Mouse (Mus musculus) heart, embryonic 10.5 days (tissue): ENCODE results near the gene Pcnx3. TPM values are rescaled to one million over a fixed set of nuclear protein-coding genes. Genes with fewer than 3 reads are reported as not detected.

ENCODE experiments used
- DNase-seq: peaks from one replicate; pipeline ENCODE4 v3.0.0-alpha.2; 2017; ENCODE audit warnings: low spot score
- H3K27ac ChIP-seq: fragments of 300-500 bp; sonication (generic); 2 replicates; pipeline ENCODE4 v1.5.1; 2016; ENCODE audit warnings: mild to moderate bottlenecking
- H3K27me3 ChIP-seq: fragments of 300-500 bp; sonication (generic); 2 replicates; pipeline ENCODE4 v1.6.1; 2016; ENCODE audit warnings: mild to moderate bottlenecking; ENCODE audit not compliant: poor library complexity, insufficient read depth, severe bottlenecking
- H3K36me3 ChIP-seq: fragments of 300-500 bp; sonication (generic); 2 replicates; pipeline ENCODE4 v1.6.1; 2016; ENCODE audit warnings: mild to moderate bottlenecking, moderate library complexity
- H3K4me1 ChIP-seq: fragments of 300-500 bp; sonication (generic); 2 replicates; pipeline ENCODE4 v1.6.1; 2016; ENCODE audit warnings: mild to moderate bottlenecking
- H3K4me3 ChIP-seq: fragments of 300-500 bp; sonication (generic); 2 replicates; pipeline ENCODE4 v1.5.1; 2016; ENCODE audit warnings: mild to moderate bottlenecking, moderate library complexity
- H3K9me3 ChIP-seq: fragments of 300-500 bp; sonication (generic); 2 replicates; pipeline ENCODE4 v1.6.1; 2016; ENCODE audit warnings: mild to moderate bottlenecking, moderate library complexity
- WGBS: fragments of 180-500 bp; shearing (Covaris S2); methylation state at CpG from one replicate; pipeline ENCODE4 v1.1.7; 2016; 5-methylcytosine and 5-hydroxymethylcytosine counted together
- polyA plus RNA-seq: library from polyadenylated mRNA; unstranded; fragments of >200 nt; fragmentation: Nextera tagmentation; extraction: Ambion mirVana; gene quantifications from 2 replicates; pipeline ENCODE4 v1.2.1, GENCODE M21; 2016

Pcnx3 gene
- 20.1 and 26.3 TPM in 2 replicates for polyA plus RNA-seq

DNA sequence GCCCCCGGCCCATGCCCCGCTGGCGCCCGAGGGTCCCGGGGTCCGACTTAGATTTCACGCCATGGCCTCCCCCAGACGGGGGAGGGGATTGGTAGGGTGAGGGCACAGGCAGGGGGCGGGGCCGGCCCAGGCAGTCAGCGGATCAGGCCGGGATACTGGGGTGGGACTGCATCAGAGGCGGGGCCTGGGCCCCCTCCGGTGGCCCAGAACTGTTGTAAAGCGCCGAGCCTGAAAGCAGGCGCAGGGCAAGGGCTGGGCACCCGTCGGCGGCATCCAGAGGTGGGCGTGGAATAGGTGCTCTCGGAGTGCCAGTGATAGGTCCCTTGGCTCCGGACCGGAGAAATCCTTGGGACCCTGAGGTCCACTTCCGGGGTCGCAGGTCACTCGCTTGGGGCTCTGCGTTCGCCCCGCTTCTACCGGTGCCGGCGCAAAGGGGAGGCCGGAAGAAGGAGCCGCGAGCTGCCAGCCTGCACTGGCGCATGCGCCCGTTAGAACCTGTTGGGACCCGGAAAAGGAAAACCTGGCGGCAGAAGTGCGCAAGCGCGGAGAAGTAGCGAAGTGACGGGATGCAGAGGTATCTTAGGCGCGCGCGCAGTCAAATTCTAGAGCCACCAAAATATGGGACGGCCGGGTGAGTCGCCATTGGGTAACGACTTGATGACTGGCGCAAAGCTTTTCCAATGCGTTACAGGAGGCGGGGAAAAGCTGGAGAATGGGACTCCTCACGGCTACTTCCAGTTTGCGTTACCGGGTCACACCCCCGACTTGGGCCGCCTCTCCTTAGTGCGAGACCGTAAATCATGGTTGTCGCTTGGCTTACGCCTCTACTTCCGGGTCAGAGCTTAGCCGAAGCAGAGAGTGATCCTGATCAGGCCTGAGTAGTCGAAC, at the start of gene Pcnx3, which contains the start of gene Map3k11:
TSS of gene Pcnx3 (minus strand) at position 709 of the 888 bp plus-strand sequence.
TSS of gene Map3k11 (plus strand) at position 543 of the 888 bp plus-strand sequence.
- DNase-seq, result peak; percentile 99
- H3K4me3 ChIP-seq, result peak within 1 kb of the TSS; percentile 96
- peaks cover 68% of the 10 kb centered on the region for H3K36me3 ChIP-seq
- H3K9me3 ChIP-seq, result no peaks in the 10 kb centered on the region
- WGBS, result under 1% methylated on average over 69 of the region's 69 CpGs
- peaks cover 49% of the 10 kb centered on the region for H3K4me1 ChIP-seq
- peak within 1 kb of the TSS; percentile 94 for H3K27ac ChIP-seq
- H3K27me3 ChIP-seq, result no peaks in the 10 kb centered on the region

DNA sequence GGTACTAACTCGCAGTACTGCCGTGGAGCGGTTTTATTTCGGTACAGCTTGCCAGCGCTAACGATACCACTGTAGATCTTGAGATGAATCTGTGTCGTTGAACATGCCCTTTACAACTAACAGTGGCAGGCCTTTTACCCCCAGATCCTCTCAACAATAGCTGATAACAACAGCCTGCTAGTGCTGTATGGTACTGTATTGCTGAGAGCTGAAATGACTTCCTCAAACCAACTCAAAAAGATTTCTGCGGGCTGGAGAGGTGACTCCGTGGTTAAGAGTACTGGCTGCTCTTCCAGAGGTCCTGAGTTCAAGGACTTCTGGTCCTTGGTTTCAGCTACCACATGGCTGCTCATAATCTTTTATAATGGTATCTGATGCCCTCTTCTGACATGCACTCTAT, 45.6 kb upstream of the Pcnx3 start:
- Histone ChIP-seq H3K27me3 (peaks cover 34% of the 10 kb centered on the region), H3K9me3 (no peaks in the 10 kb centered on the region), H3K27ac (no peak overlapping the region), H3K4me3 (no peak overlapping the region), H3K36me3 (peaks cover 8% of the 10 kb centered on the region), H3K4me1 (peaks cover 22% of the 10 kb centered on the region)
- DNase-seq, result no peak
- WGBS, result 81% methylated on average over 9 of the region's 9 CpGs

DNA sequence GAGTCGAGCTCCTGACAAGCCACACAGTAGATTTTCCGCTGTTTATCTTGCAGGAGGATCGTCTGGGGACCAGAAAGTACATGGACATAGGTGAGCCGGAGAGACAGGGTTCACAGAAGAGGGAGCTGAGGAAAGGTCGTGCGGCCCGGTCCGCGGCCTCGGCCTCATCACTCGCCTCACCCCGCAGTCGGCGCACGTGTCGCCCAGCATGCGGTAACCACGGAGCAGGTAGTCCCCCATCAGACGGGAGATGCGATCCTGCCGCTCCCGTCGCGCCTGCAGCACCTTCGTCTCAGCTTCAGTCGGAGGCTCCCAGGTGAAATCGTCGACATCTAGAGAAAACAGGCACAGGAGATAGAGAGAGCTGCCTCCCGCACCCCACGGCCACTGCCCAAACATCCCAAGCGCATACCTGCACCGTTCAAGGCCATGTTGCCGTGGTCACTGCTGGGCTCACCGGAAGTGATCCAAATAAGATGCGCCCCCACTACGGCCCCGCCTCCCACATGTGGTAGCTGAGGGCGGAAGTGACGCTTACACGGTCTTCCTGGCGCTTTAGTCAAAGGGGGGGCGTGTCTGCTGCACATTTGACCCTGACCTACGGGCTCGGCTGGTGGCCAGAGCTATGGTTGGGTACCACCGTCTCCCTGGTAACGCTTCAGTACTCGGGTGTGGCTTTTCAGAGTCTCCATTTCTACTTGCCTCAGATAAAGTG, 42.7 kb upstream of the Pcnx3 start:
- H3K27ac ChIP-seq, result peak overlapping the region; percentile 79
- under 1% methylated on average over 47 of the region's 47 CpGs for WGBS
- no peaks in the 10 kb centered on the region for H3K9me3 ChIP-seq
- H3K4me3 ChIP-seq, result peak overlapping the region; percentile 89
- H3K4me1 ChIP-seq, result peaks cover 48% of the 10 kb centered on the region
- peaks cover 8% of the 10 kb centered on the region for H3K36me3 ChIP-seq
- DNase-seq, result peak; percentile 98
- H3K27me3 ChIP-seq, result peaks cover 14% of the 10 kb centered on the region

DNA sequence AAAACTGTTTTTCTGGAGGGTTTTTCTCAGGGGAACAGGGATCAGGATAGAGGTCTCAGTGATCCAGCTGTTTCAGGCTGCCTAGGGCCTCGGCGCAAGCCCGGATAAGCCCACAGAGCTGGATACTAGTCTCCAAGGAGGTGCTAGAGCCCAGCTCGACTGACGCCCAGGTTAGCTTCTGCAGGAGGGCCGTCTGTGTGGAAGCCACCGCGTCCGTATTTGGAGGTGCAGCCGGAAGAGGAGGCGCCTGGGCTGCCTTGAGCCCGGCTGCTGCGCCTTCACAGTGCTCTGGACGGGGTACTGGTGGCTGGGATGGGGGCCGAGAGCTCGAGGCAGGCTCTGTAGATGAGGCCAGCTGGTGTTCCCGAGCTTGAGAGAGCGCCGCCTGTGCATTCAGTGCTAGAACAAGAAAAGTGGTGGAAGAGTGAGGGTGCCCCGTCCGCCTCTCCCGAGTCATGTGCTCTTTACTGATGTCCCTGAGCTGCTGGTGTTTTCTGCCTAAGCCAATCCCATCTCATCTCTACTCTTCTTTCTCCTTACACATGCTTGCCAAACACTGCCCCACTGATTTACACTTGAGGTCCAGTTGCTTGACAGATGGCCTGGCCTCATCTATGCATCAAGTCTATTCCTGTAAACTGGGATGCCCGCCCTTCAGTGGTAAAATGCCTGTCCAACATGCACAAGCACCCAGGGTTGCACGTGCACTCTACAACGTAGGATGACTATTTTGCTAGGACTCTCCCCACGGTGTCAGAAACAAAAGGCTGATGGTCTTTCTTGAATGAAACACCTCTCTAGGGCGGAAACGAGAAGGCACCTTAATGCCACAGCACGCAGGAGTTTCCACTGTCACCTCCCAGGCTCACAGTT, 41.8 kb upstream of the Pcnx3 start:
- Histone ChIP-seq H3K4me3 (peak overlapping the region; percentile 89), H3K27ac (peak overlapping the region; percentile 79), H3K36me3 (peaks cover 8% of the 10 kb centered on the region), H3K27me3 (0 out of 2 replicates have a peak, but pooled peaks cover 6% of the 10 kb centered on the region), H3K4me1 (peaks cover 55% of the 10 kb centered on the region), H3K9me3 (no peaks in the 10 kb centered on the region)
- WGBS, result 74% methylated on average over 29 of the region's 29 CpGs
- no peak for DNase-seq

DNA sequence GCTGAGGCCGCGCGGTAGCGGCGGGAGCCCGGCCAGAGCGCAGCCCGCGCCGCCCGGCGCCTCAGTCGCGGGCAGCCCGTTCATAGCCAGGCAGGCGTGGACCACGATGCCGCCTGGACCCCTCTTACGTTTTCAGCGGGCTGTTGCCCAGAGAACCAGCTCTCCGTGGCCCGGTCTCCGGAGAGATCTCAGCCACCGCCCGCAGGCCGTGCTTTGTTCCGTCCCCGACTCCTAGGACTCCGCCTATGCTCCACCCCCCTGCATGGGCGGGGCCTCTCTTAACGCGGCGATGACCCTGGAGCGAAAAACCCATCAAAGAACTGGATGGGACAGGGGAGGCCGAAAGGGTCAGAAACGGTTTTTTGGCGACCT, 40.7 kb upstream of the Pcnx3 start, which contains the start of gene Fam89b:
TSS of gene Fam89b (minus strand) at position 210 of the 372 bp plus-strand sequence.
- Histone ChIP-seq H3K4me3 (peak within 1 kb of the TSS; percentile 97), H3K4me1 (peaks cover 66% of the 10 kb centered on the region), H3K27ac (peak within 1 kb of the TSS; percentile 98), H3K9me3 (no peaks in the 10 kb centered on the region), H3K27me3 (no peaks in the 10 kb centered on the region), H3K36me3 (peaks cover 8% of the 10 kb centered on the region)
- under 1% methylated on average over 37 of the region's 37 CpGs for WGBS
- DNase-seq, result peak; percentile 95

DNA sequence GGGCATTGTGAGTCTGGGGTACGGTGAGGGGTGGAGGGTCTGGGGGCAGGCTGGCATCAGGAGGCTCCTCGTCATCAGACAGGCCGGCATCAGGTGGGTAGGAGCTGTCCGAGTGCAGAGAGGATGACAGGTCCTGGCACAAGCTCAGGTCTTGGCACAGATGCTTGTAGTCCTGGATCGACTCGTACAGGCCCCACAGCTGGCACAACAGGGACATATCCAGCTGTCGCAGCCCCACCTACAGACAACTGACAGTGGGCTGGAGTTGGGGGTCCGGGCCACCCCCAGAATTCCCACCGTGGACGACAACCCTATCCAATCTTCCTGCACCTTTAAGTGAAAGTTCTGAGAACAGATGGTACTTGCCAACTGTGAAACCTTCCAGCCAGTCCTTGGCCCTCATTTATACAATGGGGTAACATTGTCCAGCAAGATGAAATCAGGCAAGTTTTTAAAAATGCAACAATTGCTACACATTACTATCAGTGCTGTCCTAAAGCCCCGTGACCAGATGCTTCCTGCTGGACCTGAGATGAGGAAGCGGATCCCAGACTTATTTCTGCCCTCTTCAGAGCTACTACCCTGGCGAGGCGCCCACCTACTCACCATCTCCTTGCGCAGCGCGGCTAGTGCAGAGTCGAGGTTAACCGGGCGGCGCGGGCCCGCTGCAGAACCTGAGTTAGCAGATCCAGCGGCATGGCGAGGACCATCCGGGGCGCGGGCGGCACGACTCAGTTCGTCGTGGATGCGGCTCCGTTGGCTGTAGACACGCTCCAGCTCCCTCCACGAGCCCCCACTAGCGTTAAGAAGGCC, 40.1 kb upstream of the Pcnx3 start:
- peak; percentile 86 for DNase-seq
- H3K4me3 ChIP-seq, result peak overlapping the region; percentile 97
- 13% methylated on average over 37 of the region's 37 CpGs for WGBS

DNA sequence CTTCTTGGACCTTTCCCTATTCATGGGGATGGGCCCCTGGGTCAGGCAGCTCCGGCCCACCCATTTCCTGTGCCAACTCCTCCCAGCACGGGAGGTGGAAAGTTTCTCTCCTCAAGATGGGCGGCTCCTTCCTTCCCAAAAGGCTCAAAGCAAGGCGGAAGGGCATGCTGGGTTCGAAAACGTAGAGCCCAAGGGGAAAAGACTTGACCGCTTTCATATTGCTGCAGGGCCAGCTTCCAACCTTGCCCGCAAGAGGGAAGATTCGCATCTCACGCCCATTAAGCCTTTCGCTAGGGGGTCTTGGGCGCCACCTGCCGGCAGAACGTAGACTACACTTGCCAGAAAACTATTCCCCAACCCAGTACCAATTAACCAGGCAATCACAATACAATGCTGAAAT, 39.0 kb upstream of the Pcnx3 start:
- no peaks in the 10 kb centered on the region for H3K9me3 ChIP-seq
- H3K36me3 ChIP-seq, result peaks cover 24% of the 10 kb centered on the region
- no peaks in the 10 kb centered on the region for H3K27me3 ChIP-seq
- peak; percentile 92 for DNase-seq
- peaks cover 77% of the 10 kb centered on the region for H3K4me1 ChIP-seq
- H3K27ac ChIP-seq, result peak overlapping the region; percentile 91; the same call in 1 of the 2 replicates
- H3K4me3 ChIP-seq, result peak overlapping the region; percentile 97
- WGBS, result 3% methylated on average over 14 of the region's 14 CpGs

More for the DNA sequence above, 40.1 kb upstream of the Pcnx3 start:
- Histone ChIP-seq H3K36me3 (peaks cover 13% of the 10 kb centered on the region), H3K27ac (peak overlapping the region; percentile 98), H3K27me3 (no peaks in the 10 kb centered on the region), H3K9me3 (no peaks in the 10 kb centered on the region), H3K4me1 (peaks cover 72% of the 10 kb centered on the region)

DNA sequence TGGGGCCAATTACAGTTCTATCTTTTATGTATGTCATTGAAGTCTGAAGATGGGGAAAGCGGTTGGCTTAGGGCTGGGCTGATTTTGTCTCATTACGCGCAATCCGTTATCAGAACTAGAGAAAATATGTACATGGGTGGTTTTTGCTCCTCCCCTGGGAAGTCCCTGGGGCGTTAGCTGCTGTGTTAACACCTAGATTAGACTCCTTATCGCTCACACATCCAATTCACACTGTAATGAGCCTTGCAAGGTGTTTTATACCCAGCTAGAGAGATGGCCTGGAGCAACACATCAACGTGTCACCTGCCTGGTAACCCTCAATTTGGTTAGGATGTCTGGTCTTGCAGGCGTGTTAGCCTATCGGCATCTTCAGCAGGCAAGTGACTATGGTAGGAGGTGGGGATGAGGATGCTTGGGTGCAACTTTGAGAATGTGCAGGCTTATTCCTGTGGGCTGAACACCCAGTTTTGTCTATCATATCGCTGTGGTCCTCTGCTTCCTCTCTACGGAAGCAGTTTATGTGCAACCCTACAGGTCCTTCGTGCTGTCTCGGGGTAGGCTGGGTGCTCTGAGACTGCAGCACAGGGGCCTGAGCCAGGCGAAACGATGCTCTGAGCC, 38.4 kb upstream of the Pcnx3 start:
- 66% methylated on average over 15 of the region's 15 CpGs for WGBS
- H3K27ac ChIP-seq, result peak overlapping the region; percentile 91; the same call in 1 of the 2 replicates
- no peaks in the 10 kb centered on the region for H3K9me3 ChIP-seq
- H3K4me1 ChIP-seq, result peaks cover 80% of the 10 kb centered on the region
- peak overlapping the region; percentile 97 for H3K4me3 ChIP-seq
- H3K36me3 ChIP-seq, result peaks cover 30% of the 10 kb centered on the region
- no peak for DNase-seq
- no peaks in the 10 kb centered on the region for H3K27me3 ChIP-seq

DNA sequence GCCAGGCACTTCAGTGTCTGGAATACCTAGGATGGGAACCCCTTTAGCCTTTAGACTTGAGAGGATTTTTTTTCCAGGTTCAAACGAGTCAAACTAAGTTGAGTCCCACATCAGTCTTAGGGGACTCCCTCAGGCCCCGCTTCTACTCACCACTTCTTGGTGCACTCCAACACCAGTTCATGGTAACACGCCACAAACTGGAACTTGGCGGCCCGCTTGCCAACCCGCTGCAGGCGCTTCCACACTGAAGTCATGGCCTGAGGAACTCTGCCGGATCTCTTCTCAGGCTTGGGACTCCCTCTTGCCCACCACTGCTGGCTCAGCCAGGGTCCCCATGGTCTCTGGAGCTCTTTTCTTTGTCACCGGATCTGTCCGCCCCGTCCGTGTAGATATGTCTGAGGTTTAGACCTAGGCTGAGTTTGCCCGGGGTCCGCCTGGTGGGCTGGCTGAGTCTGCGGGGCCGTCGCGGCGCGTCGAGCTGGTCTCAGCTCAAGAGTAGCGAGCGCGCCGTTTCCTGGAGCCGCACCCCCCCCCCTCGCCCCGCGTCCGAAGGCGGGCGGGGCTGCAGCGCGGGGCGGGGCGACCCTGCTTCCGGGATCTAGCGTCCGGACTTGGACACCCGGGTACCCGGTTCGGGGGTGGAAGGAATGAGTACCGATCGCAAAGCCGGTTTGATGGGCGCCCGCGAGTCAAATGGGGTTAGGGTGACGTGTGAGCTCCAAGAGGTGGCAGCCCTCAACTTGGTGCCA, 37.2 kb upstream of the Pcnx3 start, which contains the start of gene Ehbp1l1:
TSS of gene Ehbp1l1 (minus strand) at position 551 of the 749 bp plus-strand sequence.
- 5% methylated on average over 49 of the region's 49 CpGs for WGBS
- peaks cover 41% of the 10 kb centered on the region for H3K36me3 ChIP-seq
- peak; percentile 89 for DNase-seq

DNA sequence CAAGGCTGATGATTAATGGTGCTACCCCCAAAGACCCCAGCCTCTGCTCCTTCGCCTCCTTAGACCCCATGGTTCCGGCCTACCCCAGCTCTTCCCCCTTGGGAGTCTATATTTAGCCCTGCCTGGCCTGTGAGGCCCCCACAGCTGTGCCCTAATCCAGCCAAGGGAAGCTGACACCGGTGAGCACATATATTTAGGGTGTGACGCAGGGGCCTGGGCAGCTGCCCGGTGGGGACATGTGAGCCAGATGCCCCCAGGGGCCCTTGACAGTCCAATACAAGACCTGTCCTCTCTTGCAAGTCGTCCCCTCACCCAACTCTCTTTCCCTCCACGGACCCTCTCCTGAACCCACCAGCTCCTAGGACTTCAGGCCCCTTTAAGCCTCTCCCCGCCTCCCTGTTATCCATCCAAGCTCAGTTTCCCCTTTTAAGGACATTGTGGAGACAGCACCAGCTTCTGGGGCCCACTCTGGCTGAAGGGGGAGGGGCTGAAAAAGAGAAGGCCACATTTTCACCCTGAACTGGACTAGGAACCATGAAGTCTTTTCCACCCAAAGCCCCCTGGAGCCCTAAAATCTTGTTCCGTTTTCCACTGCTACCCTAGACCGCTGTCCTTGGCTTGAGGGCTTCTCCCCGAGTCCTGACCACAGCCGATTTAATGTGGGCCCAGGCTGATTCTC, 36.5 kb upstream of the Pcnx3 start:
- DNase-seq, result peak; percentile 89

More for the DNA sequence above, 37.2 kb upstream of the Pcnx3 start, which contains the start of gene Ehbp1l1:
- Histone ChIP-seq H3K27me3 (no peaks in the 10 kb centered on the region), H3K27ac (peak within 1 kb of the TSS; percentile 91), H3K4me1 (peaks cover 73% of the 10 kb centered on the region), H3K4me3 (peak within 1 kb of the TSS; percentile 97), H3K9me3 (no peaks in the 10 kb centered on the region)

More for the DNA sequence above, 36.5 kb upstream of the Pcnx3 start:
- Histone ChIP-seq H3K36me3 (peaks cover 45% of the 10 kb centered on the region), H3K27ac (peak overlapping the region; percentile 91), H3K4me1 (peaks cover 65% of the 10 kb centered on the region), H3K4me3 (peak overlapping the region; percentile 97), H3K27me3 (no peaks in the 10 kb centered on the region), H3K9me3 (no peaks in the 10 kb centered on the region)
- 31% methylated on average over 12 of the region's 12 CpGs for WGBS
